Mouse (Mus musculus) layer of hippocampus, adult 8-10 months (tissue): ENCODE data around the gene Jph2. TPM values are rescaled to one million over a fixed set of nuclear protein-coding genes. Genes with fewer than 3 reads are reported as not detected.
A peak's percentile ranks its signal among the peaks of the same experiment; 100 is the strongest.

ENCODE experiments used
- DNase-seq, 2 experiments: peaks; one replicate each; pipeline ENCODE4 v3.0.0; 2022; ENCODE audit warnings: low spot score in 2 of 2
- total RNA-seq, 4 experiments: library from RNA; stranded (reverse); gene quantifications; 2 replicates each; pipeline ENCODE4 v1.2.4; 2022

Gene Jph2
- under 1 TPM; 0.27 to 0.48 (median 0.42) TPM for total RNA-seq

DNA sequence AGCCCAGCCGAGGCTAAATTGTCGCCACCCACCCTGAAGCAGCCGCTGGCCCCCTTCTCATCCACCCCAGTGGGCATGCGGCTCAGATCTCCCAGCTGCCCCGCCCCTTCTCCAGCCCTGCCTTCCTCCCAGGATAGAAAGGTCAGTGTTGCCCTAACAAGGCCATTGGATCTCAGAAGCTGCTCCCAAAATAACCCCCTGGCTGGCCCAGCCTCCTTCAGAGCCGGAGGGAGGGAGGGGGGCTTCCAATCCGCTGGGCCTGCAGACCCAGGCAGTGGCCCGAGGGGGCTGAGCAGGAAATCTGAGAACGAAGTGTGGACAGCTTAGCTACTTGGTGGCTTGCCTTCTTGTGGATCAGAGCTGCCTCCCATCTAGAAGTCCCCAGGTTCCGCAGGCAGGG is at the start of gene Jph2:
Jph2 (minus strand) TSS at position 89 of the 400 bp plus-strand sequence.
- DNase-seq, result no peak

- DNase-seq, result no peak
These were observed 49.6 kb upstream of the Jph2 start for GRCm38 (mm10) chr2:163447375-163447774.

- DNase-seq, result no peak
These were observed 46.2 kb upstream of the Jph2 start for GRCm38 (mm10) chr2:163444017-163444416.

DNA sequence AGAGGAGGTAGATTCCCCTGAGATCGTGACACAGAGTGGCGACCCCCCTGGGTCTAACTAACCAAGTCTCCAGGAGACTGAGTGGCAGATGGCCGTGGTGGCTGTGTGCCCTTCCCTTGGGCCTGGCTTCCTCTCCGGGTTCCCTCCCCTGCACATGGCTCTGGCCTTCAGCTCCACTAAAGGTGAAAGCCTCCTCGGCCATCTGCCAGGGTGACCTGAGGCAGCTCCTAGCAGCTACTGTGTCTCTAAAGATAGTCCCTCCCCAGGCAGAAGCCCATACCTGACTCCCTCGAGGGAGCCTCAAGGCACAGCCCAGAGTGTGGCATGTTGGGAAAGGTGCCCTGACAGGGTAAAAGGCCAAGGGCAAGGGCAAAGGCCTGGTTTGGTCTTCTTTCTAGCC is 45.8 kb upstream of the Jph2 start:
- no peak for DNase-seq

- DNase-seq, result no peak
These were observed 41.7 kb upstream of the Jph2 start for GRCm38 (mm10) chr2:163439488-163439887.

GRCm38 (mm10) chr2:163438619-163439451 is 41.0 kb upstream of the Jph2 start:
- DNase-seq, result no peak

- DNase-seq, result peak; percentile 69 to 80
These were observed 40.4 kb upstream of the Jph2 start, which contains the start of gene Gdap1l1 for GRCm38 (mm10) chr2:163438246-163438618. Gene Gdap1l1, plus strand, starts transcription at chr2:163438476.

DNA sequence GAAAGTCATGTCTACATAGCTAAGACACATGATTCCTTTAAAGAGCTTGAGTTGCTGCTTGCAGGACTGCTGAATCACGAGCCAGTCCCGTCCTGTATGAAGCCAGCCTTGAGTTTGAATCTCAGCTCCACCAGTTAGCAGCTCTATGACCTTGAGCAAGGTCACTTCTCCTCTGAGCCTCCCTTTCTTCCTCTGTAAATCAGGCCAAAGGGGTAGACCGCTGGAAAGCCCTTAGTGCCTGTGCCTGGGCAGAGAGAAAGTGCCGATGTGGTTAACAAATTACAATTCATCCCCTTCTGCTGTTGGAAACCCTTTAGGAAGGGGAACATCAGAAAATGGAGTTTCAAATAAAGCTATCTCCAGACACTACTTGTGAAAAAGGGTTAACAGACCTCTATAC is 40.0 kb upstream of the Jph2 start:
- DNase-seq, result no peak

GRCm38 (mm10) chr2:163433971-163434370 is 36.2 kb upstream of the Jph2 start:
- no peak for DNase-seq

DNA sequence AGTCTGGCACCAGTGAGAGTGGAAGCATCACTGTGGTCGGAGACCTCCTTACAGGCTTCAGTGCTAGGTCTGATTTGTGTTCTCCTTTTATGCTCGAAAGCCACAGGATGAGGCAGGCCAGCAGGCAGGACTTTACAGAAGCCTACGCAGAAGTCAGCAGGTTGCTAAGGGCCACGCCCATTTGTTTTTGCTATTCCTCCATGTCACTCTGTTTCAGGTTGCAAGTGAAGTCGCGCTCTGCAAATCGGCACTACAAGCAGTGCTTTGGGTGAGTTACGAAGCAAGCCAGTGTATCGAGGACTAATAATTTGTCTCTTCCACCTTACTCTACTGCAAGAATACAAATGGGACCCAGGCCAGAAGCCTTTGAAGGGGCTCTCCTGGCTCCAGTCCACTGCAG is 33.5 kb upstream of the Jph2 start:
- DNase-seq, result no peak

DNA sequence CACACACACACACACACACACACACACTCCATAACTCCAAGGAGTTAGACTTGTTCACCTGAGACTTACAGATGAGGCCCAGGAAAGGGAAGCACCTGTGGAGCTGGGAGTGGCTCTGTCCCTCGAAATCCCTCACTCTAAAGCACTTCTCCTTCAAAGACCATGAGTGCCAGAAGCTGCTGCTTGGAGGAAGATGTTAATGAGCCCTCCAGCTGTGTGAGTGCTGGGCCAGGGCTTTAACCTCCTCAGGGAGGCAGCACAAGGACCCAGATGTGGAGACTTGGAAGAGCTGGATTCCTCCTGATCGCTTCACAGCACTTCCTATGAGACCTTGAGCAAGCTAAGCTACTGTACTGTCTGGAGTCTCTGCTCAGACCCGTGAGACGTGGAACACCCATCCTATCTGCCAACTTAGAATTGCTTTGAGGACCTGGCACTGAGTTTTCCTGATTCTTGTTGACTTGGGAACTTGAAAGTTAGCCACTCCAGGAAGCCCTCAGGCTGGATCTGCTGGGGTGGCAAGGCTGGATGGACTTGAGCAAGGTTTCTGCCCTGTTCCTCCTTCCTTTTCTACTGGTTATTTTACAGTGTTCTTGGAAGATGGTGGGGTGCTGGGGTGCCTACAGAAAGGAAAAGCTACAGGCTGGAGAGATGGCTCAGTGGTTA is 30.7 kb upstream of the Jph2 start:
- no peak for DNase-seq

GRCm38 (mm10) chr2:163424597-163424996 is 26.8 kb upstream of the Jph2 start, which contains the start of gene Oser1:
Gene Oser1, minus strand, starts transcription at chr2:163424697.
- no peak for DNase-seq

DNA sequence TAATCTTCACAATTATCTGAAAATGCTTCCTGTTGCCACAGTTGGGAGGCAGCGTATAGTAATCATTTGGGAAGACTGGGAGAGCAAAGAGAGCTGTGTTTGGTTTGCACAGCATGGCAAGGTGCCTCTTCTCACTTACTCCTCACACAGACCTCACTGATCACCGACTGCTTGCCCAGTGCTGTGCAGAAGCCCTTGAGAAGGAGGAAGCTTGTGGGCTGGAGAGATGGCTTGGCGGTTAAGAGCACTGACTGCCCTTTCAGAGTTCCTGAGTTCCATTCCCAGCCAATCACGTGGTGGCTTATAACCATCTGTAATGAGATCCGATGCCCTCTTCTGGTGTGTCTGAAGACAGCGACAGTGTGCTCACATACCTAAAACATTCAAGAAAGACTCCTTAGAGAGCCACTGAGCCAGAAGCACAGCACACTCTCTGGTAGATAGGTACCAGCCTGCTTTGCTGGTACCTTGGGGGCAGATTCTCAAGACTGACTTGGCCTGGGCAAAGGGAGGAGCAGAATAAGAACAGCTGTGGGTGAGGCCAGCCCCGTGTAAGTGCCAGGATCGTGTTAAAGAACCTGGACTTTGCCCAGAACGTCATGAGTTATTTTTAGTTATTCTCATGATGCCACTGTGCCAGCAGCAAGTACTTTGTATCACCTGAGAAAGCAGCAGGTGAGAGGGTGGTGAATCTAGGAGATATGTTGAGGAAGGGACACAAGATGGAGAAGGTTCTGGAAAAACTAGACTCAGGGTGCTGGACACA is 25.3 kb upstream of the Jph2 start:
- no peak for DNase-seq

DNA sequence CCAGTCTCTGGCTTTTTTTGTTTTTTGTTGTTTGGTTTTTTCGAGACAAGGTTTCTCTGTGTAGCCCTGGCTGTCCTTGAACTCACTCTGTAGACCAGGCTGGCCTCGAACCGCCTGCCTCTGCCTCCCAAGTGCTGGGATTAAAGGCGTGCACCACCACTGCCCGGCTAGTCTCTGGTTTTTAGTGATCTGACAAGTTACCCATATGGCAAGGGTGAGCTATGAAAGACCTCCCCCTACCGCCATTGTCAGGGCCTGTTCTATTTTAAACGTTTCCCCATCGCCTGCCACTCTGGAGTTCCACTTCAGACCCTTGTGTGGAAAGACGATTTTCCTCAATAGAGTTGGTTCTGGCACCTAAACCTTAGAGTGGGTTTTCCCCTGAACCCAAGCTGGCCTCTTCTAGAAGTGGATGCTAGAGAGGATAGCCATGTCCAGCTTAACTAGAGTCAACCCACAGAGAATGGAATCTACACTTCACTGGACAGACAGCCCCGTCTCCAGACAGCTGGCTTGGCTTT is 22.6 kb upstream of the Jph2 start:
- no peak for DNase-seq

- DNase-seq, result peak; percentile 99
These were observed 21.7 kb upstream of the Jph2 start for GRCm38 (mm10) chr2:163419346-163420045.

DNA sequence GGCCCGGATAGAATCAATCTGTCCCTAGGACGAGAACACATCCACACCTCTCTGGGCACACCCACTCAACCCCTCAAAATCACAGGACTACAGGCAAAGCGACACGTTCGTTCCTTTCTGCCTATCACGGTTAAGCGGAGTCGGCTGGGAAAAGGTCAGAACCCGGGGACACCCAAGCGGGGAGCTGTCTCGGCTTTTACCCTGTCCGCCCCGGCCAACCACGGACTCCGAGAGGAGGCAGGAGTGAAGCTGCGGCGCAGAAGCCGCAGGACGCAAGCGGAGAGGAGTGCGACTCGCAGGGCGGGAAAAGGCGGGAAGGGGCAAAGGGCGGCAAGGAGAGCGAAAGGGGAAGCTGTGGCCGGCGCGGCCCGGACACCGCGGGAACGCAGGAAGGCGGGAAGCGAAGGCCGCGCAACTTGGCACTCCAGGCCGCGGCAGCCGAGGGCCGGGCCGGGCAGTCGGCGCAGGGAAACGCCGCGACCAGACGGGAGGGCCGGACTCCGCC is 21.1 kb upstream of the Jph2 start:
- no peak for DNase-seq

GRCm38 (mm10) chr2:163417830-163418229 is 20.0 kb upstream of the Jph2 start:
- DNase-seq, result no peak

- DNase-seq, result no peak
These were observed 19.2 kb upstream of the Jph2 start for GRCm38 (mm10) chr2:163417026-163417425.

DNA sequence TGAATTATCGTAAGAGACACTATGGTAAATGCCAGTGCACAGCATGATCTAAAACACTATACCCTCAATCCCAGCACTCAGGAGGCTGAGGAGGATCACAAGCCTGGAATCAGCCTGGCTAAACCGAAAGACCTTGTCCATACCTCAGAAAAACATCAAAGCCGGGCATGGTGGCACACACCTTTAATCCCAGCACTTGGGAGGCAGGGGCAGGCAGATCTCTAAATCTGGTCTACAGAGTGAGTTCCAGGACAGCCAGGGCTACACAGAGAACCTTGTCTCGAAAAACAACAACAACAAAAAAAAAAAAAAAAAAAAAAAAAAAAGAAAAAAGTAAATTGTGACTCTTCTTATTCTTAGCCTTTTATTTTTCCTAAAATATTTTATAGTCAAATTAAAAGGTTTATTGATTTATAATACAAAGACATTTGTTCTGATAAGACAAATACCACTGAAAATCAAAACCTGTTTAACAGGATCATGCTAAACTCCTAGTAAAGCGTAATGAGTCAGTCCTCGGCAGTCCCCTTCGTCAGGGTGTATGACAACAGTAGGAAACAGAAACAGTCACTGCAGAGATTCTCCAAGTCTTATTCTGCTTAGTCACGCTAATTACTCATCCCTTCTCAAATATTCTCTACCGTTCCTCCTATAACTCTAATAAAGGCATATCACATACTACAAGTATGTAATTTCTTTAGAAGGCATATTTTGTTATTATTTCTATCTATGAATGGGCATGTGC is 15.2 kb upstream of the Jph2 start:
- DNase-seq, result no peak

- DNase-seq, result peak; percentile 35 to 38
These were observed 14.6 kb upstream of the Jph2 start for GRCm38 (mm10) chr2:163412419-163412818.
